Mouse (Mus musculus): ENCODE data around the gene Tmem44. TPM values are rescaled to one million over a fixed set of nuclear protein-coding genes. Genes with fewer than 3 reads are reported as not detected.
"Not testable (repeated sequence)": the region's sequence is repeated elsewhere in the genome, so short reads cannot be mapped to it uniquely, and the experiment has no call there.

Gene Tmem44
- total RNA-seq, 2 experiments from 2014 or later, result 0.14 TPM; not detected in 1

GRCm38 (mm10) chr16:30464742-30465141 is 85.9 kb downstream of the Tmem44 start:
- not testable (repeated sequence) for ATAC-seq (replicated peaks; ENCODE audit: low FRiP score, low TSS enrichment, poor library complexity, severe bottlenecking)

Other genes with a start within 250 kb of the Tmem44 start
- gene Gp5, start 240.1 kb downstream of the Tmem44 start, total RNA-seq (2014; fragmentation: Nextera tagmentation), result 9.4 and 13.1 TPM in 2 replicates
- gene Gp5, start 240.1 kb downstream of the Tmem44 start, total RNA-seq (2017), result 14.5 and 17.1 TPM in 2 replicates
- 161 and 194 TPM in 2 replicates for gene Atp13a3, start 144.9 kb downstream of the Tmem44 start, total RNA-seq (2014; fragmentation: Nextera tagmentation)
- gene Atp13a3, start 144.9 kb downstream of the Tmem44 start, total RNA-seq (2017), result 128 and 155 TPM in 2 replicates
- gene Lsg1, start 36.8 kb upstream of the Tmem44 start, total RNA-seq (2014; fragmentation: Nextera tagmentation), result 55.9 and 70.8 TPM in 2 replicates
- gene Lsg1, start 36.8 kb upstream of the Tmem44 start, total RNA-seq (2017), result 85.3 and 89.6 TPM in 2 replicates
- gene Fam43a, start 48.9 kb upstream of the Tmem44 start, total RNA-seq (2014; fragmentation: Nextera tagmentation), result 0.82 and 2.4 TPM in 2 replicates
- 0.75 and 2.4 TPM in 2 replicates for gene Fam43a, start 48.9 kb upstream of the Tmem44 start, total RNA-seq (2017)

All from megakaryocyte-erythroid progenitor cell, adult 5-6 weeks (primary cell).